Mouse (Mus musculus) limb, embryonic 14.5 days (tissue): ENCODE data around the gene Lrrc15. TPM values are rescaled to one million over a fixed set of nuclear protein-coding genes. Genes with fewer than 3 reads are reported as not detected.

ENCODE experiments used
- ATAC-seq: fragments of 200-750 bp; cut with Nextera tagmentation; 2 replicates; pipeline ENCODE4 v1.8.0; 2017; ENCODE audit warnings: low read depth, moderate number of reproducible peaks, moderate TSS enrichment; ENCODE audit not compliant: low FRiP score
- DNase-seq: peaks from one replicate; pipeline ENCODE4 v3.0.0-alpha.2; 2015; ENCODE audit warnings: low spot score
- H3K27ac ChIP-seq: fragments of 300-500 bp; sonication (generic); replicated peaks from 2 replicates; pipeline ENCODE4 v1.5.1; 2014; ENCODE audit warnings: low read depth, mild to moderate bottlenecking, low read length, moderate library complexity, mixed read lengths
- H3K27me3 ChIP-seq: fragments of 300-500 bp; sonication (generic); 2 replicates; pipeline ENCODE4 v1.6.1; 2014; ENCODE audit warnings: low read length, mixed read lengths; ENCODE audit not compliant: control insufficient read depth, insufficient read depth
- H3K36me3 ChIP-seq: fragments of 300-500 bp; sonication (generic); 2 replicates; pipeline ENCODE4 v1.6.1; 2014; ENCODE audit warnings: mild to moderate bottlenecking, low read length, moderate library complexity, mixed read lengths; ENCODE audit not compliant: control insufficient read depth, insufficient read depth
- H3K4me1 ChIP-seq: fragments of 300-500 bp; sonication (generic); 2 replicates; pipeline ENCODE4 v1.6.1; 2014; ENCODE audit warnings: antibody characterized with exemption, low read length, mixed read lengths; ENCODE audit not compliant: control insufficient read depth, insufficient read depth
- H3K4me2 ChIP-seq: fragments of 300-500 bp; sonication (generic); replicated peaks from 2 replicates; pipeline ENCODE4 v1.6.1; 2014; ENCODE audit warnings: low read depth, mild to moderate bottlenecking, low read length, moderate library complexity; ENCODE audit not compliant: severe bottlenecking
- H3K4me3 ChIP-seq: fragments of 300-500 bp; sonication (generic); replicated peaks from 2 replicates; pipeline ENCODE4 v1.5.1; 2014; ENCODE audit warnings: low read length
- H3K9ac ChIP-seq: fragments of 300-500 bp; sonication (generic); 2 replicates; pipeline ENCODE4 v1.6.1; 2014; ENCODE audit warnings: mild to moderate bottlenecking, low read depth, low read length, moderate library complexity; ENCODE audit not compliant: severe bottlenecking
- H3K9me3 ChIP-seq: fragments of 300-500 bp; sonication (generic); 2 replicates; pipeline ENCODE4 v1.6.1; 2016; ENCODE audit warnings: low read length; ENCODE audit not compliant: control insufficient read depth
- POLR2A ChIP-seq: fragments of 200-500 bp; IDR thresholded peaks from 2 replicates; pipeline ENCODE4 v1.8.0; 2012; ENCODE audit warnings: inconsistent platforms, mild to moderate bottlenecking, moderate library complexity, borderline replicate concordance; ENCODE audit not compliant: insufficient read depth, insufficient read length; ENCODE audit errors: extremely low read depth
- WGBS: fragments of 180-500 bp; shearing (Covaris S2); extraction: QIAGEN DNeasy Blood & Tissue Kit; methylation state at CpG from one replicate; pipeline ENCODE4 v1.1.7; 2014; 5-methylcytosine and 5-hydroxymethylcytosine counted together
- polyA plus RNA-seq, 2 experiments: library from polyadenylated mRNA; depleted of rRNA in 1 of 2; stranded (reverse) in 1 of 2; unstranded in 1 of 2; fragments of >200 nt; fragmentation: Nextera tagmentation in 1 of 2; extraction: Ambion mirVana in 1 of 2; gene quantifications; 2 replicates each; pipeline versions ENCODE4 v1.2.1 to v1.2.3; 2012 to 2014

The Lrrc15 gene
- polyA plus RNA-seq (2012; rRNA removed) (1.4 and 1.6 TPM in 2 replicates), polyA plus RNA-seq (2014; fragmentation: Nextera tagmentation; extraction: Ambion mirVana) (1.8 and 1.9 TPM in 2 replicates)

GRCm38 (mm10) chr16:30282844-30283495, at the start of gene Lrrc15:
Gene Lrrc15 (minus strand): TSS chr16:30283256.
- Histone ChIP-seq H3K4me2 (peak within 1 kb of the TSS; percentile 49), H3K9ac (peak within 1 kb of the TSS; percentile 34), H3K27me3 (peaks cover 7% of the 10 kb centered on the region; the same call in 1 of the 2 replicates), H3K27ac (no peak within 1 kb of the TSS), H3K4me1 (peaks cover 22% of the 10 kb centered on the region), H3K36me3 (no peaks in the 10 kb centered on the region), H3K4me3 (peak within 1 kb of the TSS; percentile 29), H3K9me3 (no peaks in the 10 kb centered on the region)
- ATAC-seq, result no peak
- no peak for DNase-seq
- no peak for TF ChIP-seq POLR2A
- WGBS, result 4% methylated on average over 31 of the region's 34 CpGs

GRCm38 (mm10) chr16:30314236-30314635, 31.2 kb upstream of the Lrrc15 start:
- H3K9me3 ChIP-seq, result no peaks in the 10 kb centered on the region
- peaks cover 18% of the 10 kb centered on the region for H3K27me3 ChIP-seq
- H3K4me3 ChIP-seq, result no peak overlapping the region
- peaks cover 14% of the 10 kb centered on the region for H3K36me3 ChIP-seq
- DNase-seq, result no peak
- no peak for ATAC-seq
- H3K27ac ChIP-seq, result no peak overlapping the region
- H3K4me1 ChIP-seq, result peaks cover 6% of the 10 kb centered on the region; the same call in 1 of the 2 replicates
- TF ChIP-seq POLR2A, result no peak
- H3K9ac ChIP-seq, result no peak overlapping the region
- no peak overlapping the region for H3K4me2 ChIP-seq

- no peak within 1 kb of the TSS for H3K9ac ChIP-seq
- H3K9me3 ChIP-seq, result no peaks in the 10 kb centered on the region
- peaks cover 10% of the 10 kb centered on the region for H3K36me3 ChIP-seq
- ATAC-seq (no peak), DNase-seq (no peak)
- TF ChIP-seq POLR2A, result no peak
- peak within 1 kb of the TSS; percentile 98 for H3K4me2 ChIP-seq
- H3K27me3 ChIP-seq, result peaks cover 44% of the 10 kb centered on the region
- H3K4me3 ChIP-seq, result peak within 1 kb of the TSS; percentile 56
- peaks cover 15% of the 10 kb centered on the region for H3K4me1 ChIP-seq
- H3K27ac ChIP-seq, result no peak within 1 kb of the TSS
Observed at GRCm38 (mm10) chr16:30310647-30311046, 27.6 kb upstream of the Lrrc15 start, which contains the start of gene Gp5. Gene Gp5 (minus strand): TSS chr16:30310779.

- Histone ChIP-seq H3K9ac (no peak overlapping the region), H3K4me1 (peaks cover 15% of the 10 kb centered on the region), H3K4me3 (no peak overlapping the region), H3K4me2 (no peak overlapping the region), H3K27ac (no peak overlapping the region), H3K36me3 (peaks cover 6% of the 10 kb centered on the region; the same call in 1 of the 2 replicates), H3K27me3 (peaks cover 44% of the 10 kb centered on the region), H3K9me3 (no peaks in the 10 kb centered on the region)
- TF ChIP-seq POLR2A, result no peak
- 51% methylated on average over 8 of the region's 8 CpGs for WGBS
- ATAC-seq (no peak), DNase-seq (no peak)
Observed at GRCm38 (mm10) chr16:30310171-30310515, 27.1 kb upstream of the Lrrc15 start.

- no peak for TF ChIP-seq POLR2A
- peaks cover 15% of the 10 kb centered on the region for H3K4me1 ChIP-seq
- peak overlapping the region; percentile 56 for H3K4me3 ChIP-seq
- H3K4me2 ChIP-seq, result peak overlapping the region; percentile 98
- DNase-seq, result no peak
- peaks cover 44% of the 10 kb centered on the region for H3K27me3 ChIP-seq
- no peak overlapping the region for H3K27ac ChIP-seq
- ATAC-seq, result no peak
- no peaks in the 10 kb centered on the region for H3K9me3 ChIP-seq
- H3K36me3 ChIP-seq, result 0 out of 2 replicates have a peak, but pooled peaks cover 1% of the 10 kb centered on the region
- 6% methylated on average over 34 of the region's 34 CpGs for WGBS
- H3K9ac ChIP-seq, result 0 out of 2 replicates have a peak overlapping the region, but pooled peaks have one; percentile 55
Observed at GRCm38 (mm10) chr16:30309395-30310170, 26.5 kb upstream of the Lrrc15 start.
